Mouse (Mus musculus): ENCODE results near the gene Tmem222.

GRCm38 (mm10) chr4:133301802-133302201 lies 24.2 kb upstream of the Tmem222 start:
- TF ChIP-seq CTCF (IDR thresholded peaks at IDR 0.05; ENCODE audit: low read depth, low read length): peak; percentile 86
- no peak for TF ChIP-seq GATA2 (IDR thresholded peaks at IDR 0.05; ENCODE audit: borderline replicate concordance, low read depth, low read length)
- no peak for TF ChIP-seq TAL1 (conservative IDR thresholded peaks at IDR 0.05; ENCODE audit: low read depth, low read length)
- TF ChIP-seq GATA1 (IDR thresholded peaks at IDR 0.05; ENCODE audit: borderline replicate concordance, low read length): no peak
- no peak for TF ChIP-seq POLR2AphosphoS5 (IDR thresholded peaks at IDR 0.05; ENCODE audit: insufficient replicate concordance, low read depth, low read length)
